Comparison of ENCODE assay signal across 8 mouse cellular contexts in the genomic region with DNA sequence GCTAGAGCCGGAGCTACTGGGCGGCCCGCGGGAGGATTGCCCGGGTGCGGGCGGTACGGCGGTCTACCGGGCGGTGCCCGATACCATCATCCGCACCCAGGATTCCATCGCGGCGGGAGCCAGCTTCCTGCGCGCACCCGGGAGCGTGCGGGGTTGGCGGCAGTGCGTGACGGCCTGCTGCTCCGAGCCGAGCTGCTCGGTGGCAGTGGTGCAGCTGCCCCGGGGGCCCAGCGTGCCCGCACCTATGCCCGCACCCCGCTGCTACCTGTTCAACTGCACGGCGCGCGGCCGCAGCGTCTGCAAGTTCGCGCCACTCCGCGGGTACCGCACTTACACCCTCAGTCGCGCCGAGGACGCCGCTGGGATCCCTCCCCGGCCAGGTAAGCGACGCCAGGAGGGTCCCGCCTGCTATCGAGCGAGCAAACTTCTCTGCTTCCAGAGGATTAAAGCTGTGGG. TPM values are rescaled to one million over a fixed set of nuclear protein-coding genes. Genes with fewer than 3 reads are reported as not detected.
A peak's percentile ranks its signal among the peaks of the same experiment; 100 is the strongest.
DNase-seq lines count a peak whose midpoint lies in the region; ATAC-seq lines count a peak whose summit lies in the region.

No protein-coding gene starts in this region.

- no peak overlapping the region for H3K27ac ChIP-seq in heart, embryonic 13.5 days (replicated peaks)
- H3K27ac ChIP-seq in brown adipose tissue, adult 24 weeks (replicated peaks; ENCODE audit: low read depth, low read length): no peak overlapping the region
- H3K27ac ChIP-seq in intestine, embryonic 14.5 days (ENCODE audit: low read depth): no peak overlapping the region
- peak overlapping the region; percentile 50 for H3K27ac ChIP-seq in neural tube, embryonic 12.5 days

- no peaks in the 10 kb centered on the region for H3K36me3 ChIP-seq in heart, embryonic 13.5 days
- H3K36me3 ChIP-seq in intestine, embryonic 14.5 days (ENCODE audit: control insufficient read depth, insufficient read depth, low read length): no peaks in the 10 kb centered on the region
- no peaks in the 10 kb centered on the region for H3K36me3 ChIP-seq in neural tube, embryonic 12.5 days

- intact Hi-C loops in heart, postnatal 10 days (cut with DNase I): no loop called here

- DNase-seq in heart, postnatal 10 days: no peak
- DNase-seq in intestine, embryonic 14.5 days (ENCODE audit: low spot score): peak; percentile 57
- DNase-seq in cerebellum, adult 9-10 months: no peak
- no peak for DNase-seq in layer of hippocampus, postnatal 14 days (ENCODE audit: low spot score in 2 of 2)

- peaks cover 12% of the 10 kb centered on the region for H3K4me1 ChIP-seq in heart, embryonic 13.5 days
- peaks cover 4% of the 10 kb centered on the region for H3K4me1 ChIP-seq in brown adipose tissue, adult 24 weeks (ENCODE audit: control insufficient read depth, insufficient read depth, insufficient read length, low read length)
- H3K4me1 ChIP-seq in intestine, embryonic 14.5 days (replicated peaks; ENCODE audit: control insufficient read depth, insufficient read depth, low read length): peaks cover 8% of the 10 kb centered on the region
- H3K4me1 ChIP-seq in neural tube, embryonic 12.5 days: peaks cover 17% of the 10 kb centered on the region

- WGBS in heart, embryonic 13.5 days: under 1% methylated on average over 53 of the region's 54 CpGs
- WGBS in intestine, embryonic 14.5 days: under 1% methylated on average over 43 of the region's 54 CpGs
- under 1% methylated on average over 48 of the region's 54 CpGs for WGBS in neural tube, embryonic 12.5 days

- H3K4me2 ChIP-seq in heart, embryonic 13.5 days: peak overlapping the region; percentile 99
- H3K4me2 ChIP-seq in intestine, embryonic 14.5 days (ENCODE audit: low read length): peak overlapping the region; percentile 96
- H3K4me2 ChIP-seq in neural tube, embryonic 12.5 days (replicated peaks): peak overlapping the region; percentile 99

- H3K9me3 ChIP-seq in heart, embryonic 13.5 days: no peaks in the 10 kb centered on the region
- H3K9me3 ChIP-seq in intestine, embryonic 14.5 days (ENCODE audit: control insufficient read depth, low read length): no peaks in the 10 kb centered on the region
- no peaks in the 10 kb centered on the region for H3K9me3 ChIP-seq in neural tube, embryonic 12.5 days

- peak overlapping the region; percentile 67 for H3K4me3 ChIP-seq in heart, embryonic 13.5 days
- H3K4me3 ChIP-seq in brown adipose tissue, adult 24 weeks (ENCODE audit: insufficient read depth, low read depth, low read length): peak overlapping the region; percentile 72
- H3K4me3 ChIP-seq in intestine, embryonic 14.5 days (ENCODE audit: low read depth, low read length): peak overlapping the region; percentile 61
- H3K4me3 ChIP-seq in neural tube, embryonic 12.5 days: peak overlapping the region; percentile 80

- peaks cover 28% of the 10 kb centered on the region for H3K27me3 ChIP-seq in heart, embryonic 13.5 days (replicated peaks)
- peaks cover 19% of the 10 kb centered on the region for H3K27me3 ChIP-seq in intestine, embryonic 14.5 days (replicated peaks; ENCODE audit: control insufficient read depth, insufficient read depth, low read length)
- peaks cover 12% of the 10 kb centered on the region for H3K27me3 ChIP-seq in neural tube, embryonic 12.5 days (replicated peaks)

- ATAC-seq in heart, embryonic 13.5 days (ENCODE audit: extremely low read depth, insufficient number of reproducible peaks, low FRiP score, low TSS enrichment): no peak
- ATAC-seq in CD4-positive, CD25-positive, alpha-beta regulatory T cell, adult 4 months: peak; percentile 7
- ATAC-seq in intestine, embryonic 14.5 days (replicated peaks; ENCODE audit: low FRiP score, low TSS enrichment, low read depth): 0 out of 2 replicates have a peak, but pooled peaks have one; percentile 49
- ATAC-seq in neural tube, embryonic 12.5 days (ENCODE audit: low FRiP score, low read depth): peak; percentile 73

- H3K9ac ChIP-seq in heart, embryonic 13.5 days: peak overlapping the region; percentile 75
- peak overlapping the region; percentile 23; the same call in 1 of the 2 replicates for H3K9ac ChIP-seq in intestine, embryonic 14.5 days (ENCODE audit: low read length)
- H3K9ac ChIP-seq in neural tube, embryonic 12.5 days: peak overlapping the region; percentile 79

RNA-seq across cellular contexts. Expression of a gene that starts 0.7 kb away (rescaled TPM):
- 1.5 and 1.9 TPM in 2 replicates for polyA plus RNA-seq in heart, embryonic 13.5 days (2015; fragmentation: Nextera tagmentation; extraction: Ambion mirVana)
- total RNA-seq in heart, postnatal 10 days (2021): 1 to 10 TPM; 2.2 to 2.4 TPM
- polyA plus RNA-seq in CD4-positive, CD25-positive, alpha-beta regulatory T cell, adult 4 months (2017; shearing (Covaris generic)): under 1 TPM in 1 of 2 experiments, not detected in 1; 0.35 TPM
- polyA plus RNA-seq in brown adipose tissue, adult 24 weeks (2012; ENCODE audit: insufficient read depth, insufficient read length, missing spikeins): 1.6 and 2.0 TPM in 2 replicates
- 6.1 and 7.3 TPM in 2 replicates for polyA plus RNA-seq in intestine, embryonic 14.5 days (2014; fragmentation: Nextera tagmentation; extraction: Ambion mirVana)
- 21.9 and 27.1 TPM in 2 replicates for polyA plus RNA-seq in neural tube, embryonic 12.5 days (2016; fragmentation: Nextera tagmentation; extraction: Ambion mirVana)
- total RNA-seq in layer of hippocampus, postnatal 14 days (2021): 100 to 1,000 TPM; 161 to 173 TPM

Comparison
In these comparisons a context has a peak if more than half of its experiments do, and no peak if none do; other contexts are left out.
1. H3K9ac ChIP-seq: peak in every context shown above with its lines; median percentile 79 in neural tube, embryonic 12.5 days; 75 in heart, embryonic 13.5 days; 23 in intestine, embryonic 14.5 days.